Mouse (Mus musculus) MEL-GATA-1-ER (cell line): Measurements from ENCODE around the gene Gm49368.

Experiments used
- DNase-seq: peaks from one replicate; pipeline ENCODE4 v3.0.0-alpha.2; 2012; ENCODE audit warnings: low read depth; ENCODE audit errors: extremely low read depth

Gene Gm49368

DNA sequence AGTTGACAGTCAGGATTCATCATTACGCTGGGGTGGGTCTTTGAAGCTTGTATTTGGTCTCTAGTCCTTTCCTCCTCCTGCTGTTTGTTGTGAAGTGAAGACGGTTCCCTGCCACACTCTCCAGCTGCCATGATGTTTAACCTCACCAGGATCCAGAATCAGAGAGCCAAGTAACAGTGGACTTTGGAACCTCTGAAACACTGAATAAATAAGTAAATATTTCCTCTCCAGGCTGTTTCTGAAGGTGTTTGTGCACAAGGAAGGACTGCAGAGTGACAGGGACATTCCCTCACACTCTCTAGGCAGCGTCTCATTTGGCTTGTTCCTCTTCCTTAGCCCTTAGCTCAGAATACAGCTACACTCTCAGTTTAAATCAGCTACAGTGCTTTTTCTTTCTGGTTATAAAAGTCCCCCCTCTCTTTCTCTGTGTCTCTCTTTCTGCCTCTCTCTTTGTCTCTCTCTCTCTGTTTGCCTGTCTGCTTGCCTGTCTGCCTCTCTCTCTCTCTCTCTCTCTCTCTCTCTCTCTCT is 5.5 kb upstream of the Gm49368 start:
- no peak for DNase-seq

DNA sequence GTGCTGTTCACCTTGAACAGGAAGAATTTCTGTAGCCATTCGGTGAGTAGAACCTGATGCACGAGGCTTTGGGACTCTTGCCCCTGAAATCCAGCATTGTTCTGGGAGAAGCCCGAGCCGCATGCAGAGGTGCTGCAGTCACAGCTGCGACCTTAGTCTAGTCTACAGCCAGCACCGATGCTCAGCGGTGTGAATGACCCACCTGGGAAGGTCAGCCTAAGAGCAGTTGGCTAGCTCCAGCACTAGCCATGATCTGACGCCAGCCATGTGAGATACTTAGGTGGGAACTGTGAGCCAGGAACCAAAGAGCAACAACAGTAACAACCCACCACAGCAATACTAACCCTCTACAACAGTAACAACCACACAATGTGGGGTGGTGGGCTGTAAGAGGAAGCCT is 4.6 kb upstream of the Gm49368 start:
- DNase-seq: no peak

DNA sequence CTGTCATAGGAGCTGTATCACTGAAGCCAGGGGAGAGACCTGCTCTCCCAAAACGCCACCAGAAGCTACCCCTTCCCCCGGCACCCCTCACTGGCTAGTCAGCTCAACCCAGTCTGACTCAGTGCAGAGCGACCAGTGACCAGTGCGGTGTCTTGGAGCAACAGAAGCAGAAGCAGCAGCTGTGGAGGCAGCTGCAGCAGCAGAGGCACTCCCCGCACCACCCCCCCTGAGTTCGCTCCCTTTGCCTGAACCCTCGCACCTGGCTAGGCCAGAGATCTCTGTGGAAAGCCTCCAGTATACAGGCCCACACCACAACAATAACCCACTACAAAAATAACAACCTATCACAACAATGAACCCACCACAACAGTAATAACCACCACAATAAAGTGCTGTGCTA is 3.9 kb upstream of the Gm49368 start:
- DNase-seq: no peak

DNA sequence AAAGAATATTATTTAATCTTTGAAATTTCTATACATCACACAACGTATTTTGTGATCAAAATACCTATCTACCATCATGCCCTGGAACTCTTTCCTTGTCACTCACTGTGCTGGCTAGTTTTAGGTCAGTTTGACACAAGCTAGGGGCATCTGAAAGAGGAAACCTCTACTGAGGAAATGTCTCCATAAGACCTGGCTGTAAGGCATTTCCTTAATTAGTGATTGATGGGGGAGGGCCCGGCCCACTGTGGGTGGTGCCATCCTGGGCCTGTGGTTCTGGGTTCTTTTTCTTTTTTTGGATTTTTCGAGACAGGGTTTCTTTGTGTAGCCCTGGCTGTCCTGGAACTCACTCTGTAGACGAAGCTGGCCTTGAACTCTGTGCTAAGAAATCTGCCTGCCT is 3.4 kb upstream of the Gm49368 start:
- DNase-seq: no peak

DNA sequence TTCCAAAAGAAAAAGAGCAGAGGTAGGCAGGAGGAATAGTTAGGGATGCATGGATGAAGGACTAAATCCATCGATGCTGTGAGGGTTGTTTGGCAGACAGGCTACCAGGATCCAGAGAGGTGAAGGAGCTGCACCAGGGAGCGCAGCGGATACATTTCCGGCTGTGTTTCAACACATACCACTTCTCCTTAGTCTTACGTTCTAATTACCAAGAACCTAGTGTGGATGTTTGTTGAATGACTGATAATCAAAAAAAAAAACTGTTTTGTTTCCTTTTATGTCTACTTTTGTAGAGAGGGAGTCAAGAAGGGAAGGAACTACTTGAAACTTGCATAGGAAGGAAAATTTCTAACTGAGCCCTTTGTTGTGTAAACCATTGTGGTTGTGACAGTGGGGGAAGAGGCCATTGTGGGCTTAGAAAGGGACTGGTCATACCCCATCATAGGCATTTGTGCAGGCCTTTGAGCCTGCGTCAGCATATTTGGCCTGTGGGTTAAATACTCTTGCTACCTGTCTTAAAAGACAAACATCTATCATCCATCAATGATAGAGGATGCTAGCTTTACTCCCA is 813 bp downstream of the Gm49368 start:
- DNase-seq: no peak

DNA sequence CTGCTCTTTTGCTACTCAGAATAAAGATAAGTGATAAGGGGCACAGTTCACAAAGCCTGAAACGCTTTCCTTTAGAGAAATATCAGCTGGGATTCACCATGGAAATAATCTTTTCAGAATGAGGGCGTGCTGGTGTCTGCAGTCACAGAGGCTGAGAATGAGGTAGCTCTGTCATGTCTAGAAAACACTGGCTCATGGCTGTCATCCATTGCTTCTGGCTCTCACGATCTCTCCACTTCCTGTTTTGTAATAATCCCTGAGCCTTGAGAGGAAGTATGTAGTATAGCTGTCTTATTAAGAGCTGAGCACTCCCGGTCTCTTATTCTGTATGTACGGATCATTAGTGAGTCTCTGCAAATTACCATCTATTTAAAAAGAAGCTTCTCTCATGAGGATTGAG is 3.1 kb downstream of the Gm49368 start:
- DNase-seq: peak; percentile 63

DNA sequence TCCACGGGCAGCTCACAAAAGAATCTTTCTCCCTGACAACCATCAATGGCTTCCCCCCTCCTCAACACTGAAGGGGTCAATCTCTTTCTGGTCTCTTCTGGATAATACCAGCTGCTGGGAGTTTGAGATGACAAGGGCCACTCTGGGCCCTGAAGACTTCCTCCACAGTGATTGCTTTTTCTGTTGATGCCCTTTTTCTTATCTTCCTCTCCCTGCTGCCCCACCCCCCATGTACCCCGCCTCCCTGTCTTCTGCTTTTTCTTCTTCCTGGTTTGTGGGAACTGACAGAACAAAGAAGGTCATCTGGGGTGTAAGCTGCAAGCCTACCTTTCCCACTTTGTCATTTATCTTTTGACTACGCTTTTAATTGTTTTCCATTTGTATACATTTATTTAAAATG is 5.4 kb downstream of the Gm49368 start:
- DNase-seq: peak; percentile 43

DNA sequence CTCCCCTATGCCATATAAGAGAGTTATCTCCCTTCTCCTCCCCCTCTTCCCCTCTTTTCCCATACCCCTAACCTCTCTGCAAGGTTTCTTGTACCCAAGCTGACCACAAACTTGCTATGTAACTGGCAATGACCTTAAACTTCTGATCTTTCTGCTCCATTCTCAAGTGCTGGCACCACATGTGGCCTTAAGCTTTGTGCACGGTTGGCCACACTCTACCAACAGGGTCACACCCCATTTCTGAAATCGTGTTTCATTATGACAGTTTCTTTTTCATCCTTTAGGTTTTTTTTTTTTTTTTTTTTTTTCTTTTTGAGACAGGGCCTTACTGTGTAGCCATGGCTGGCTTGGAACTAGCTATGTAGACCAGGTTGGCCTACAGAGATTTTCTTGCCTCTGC is 7.4 kb downstream of the Gm49368 start:
- DNase-seq: no peak

DNA sequence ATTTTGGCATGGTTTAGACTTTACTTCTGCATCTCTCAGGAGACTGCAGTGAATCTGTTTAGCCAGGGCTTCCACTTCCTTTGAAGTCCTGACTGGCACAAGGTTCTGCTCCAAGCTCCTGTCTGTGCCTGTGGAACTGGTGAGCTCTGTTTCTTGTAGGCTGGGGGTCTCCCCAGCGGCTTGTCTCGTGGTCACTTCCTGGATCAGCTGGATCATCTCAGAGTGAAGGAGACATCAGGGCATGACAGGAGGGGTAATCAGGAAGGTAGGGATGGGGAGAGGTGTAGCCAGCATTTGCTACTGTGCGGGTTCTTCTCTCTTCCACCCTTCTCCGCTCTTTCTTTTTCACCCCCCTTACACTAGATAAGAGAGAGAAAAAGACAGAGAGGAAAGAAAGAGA is 9.3 kb downstream of the Gm49368 start:
- no peak for DNase-seq

DNA sequence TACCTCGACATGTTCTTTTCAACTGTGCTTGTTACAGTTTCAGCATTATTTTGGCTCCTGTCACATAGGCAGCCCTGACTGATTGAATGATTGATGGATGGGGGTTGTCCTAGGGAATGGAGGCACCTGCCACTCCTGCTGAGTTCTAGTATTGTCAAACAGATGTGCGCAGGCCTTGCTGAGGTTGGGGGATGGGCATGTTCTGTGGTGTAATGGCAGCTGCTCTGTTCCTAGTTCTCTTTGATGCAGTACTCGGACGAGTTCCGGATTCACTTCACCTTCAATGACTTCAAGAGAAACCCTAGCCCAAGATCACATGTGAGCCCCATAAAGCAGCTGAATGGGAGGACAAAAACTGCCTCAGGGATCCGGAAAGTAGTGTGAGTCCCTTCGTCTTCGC is 17.5 kb downstream of the Gm49368 start:
- DNase-seq: no peak

DNA sequence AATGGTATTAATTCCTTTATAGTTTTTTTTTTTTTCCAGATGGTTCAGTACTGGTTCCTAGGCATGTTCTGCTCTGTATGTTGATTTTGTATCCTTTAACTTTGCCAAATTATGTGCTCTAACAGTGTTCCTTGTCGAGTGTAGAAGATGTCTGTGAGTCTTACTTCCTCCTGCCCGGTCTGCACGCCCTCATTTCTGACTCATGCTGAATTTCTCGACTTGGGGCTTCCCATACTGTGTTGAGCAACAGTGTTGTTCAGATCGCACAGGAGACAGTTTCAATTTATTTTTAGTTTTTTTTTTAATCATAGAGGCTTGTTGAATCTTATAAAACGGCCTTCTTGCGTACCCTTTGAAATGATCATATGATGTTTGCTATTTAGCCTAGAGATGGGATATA is 26.7 kb downstream of the Gm49368 start:
- DNase-seq: no peak

DNA sequence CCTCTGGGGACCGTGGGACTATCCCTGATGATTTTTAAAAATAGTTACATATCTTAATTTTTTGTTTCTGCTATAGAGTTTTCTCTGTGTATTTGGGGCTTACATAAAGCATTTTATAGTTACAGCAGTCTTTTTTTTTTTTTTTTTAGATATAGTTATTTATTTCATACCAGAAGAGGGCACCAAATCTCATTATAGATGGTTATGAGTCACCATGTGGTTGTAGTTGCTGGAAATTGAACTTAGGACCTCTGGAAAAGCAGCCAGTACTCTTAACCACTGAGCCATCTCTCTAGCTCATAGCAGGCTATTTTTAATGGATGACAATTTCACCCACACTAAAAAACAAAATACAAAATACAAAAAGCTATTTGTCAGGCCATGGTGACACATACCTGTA is 35.7 kb downstream of the Gm49368 start:
- no peak for DNase-seq

DNA sequence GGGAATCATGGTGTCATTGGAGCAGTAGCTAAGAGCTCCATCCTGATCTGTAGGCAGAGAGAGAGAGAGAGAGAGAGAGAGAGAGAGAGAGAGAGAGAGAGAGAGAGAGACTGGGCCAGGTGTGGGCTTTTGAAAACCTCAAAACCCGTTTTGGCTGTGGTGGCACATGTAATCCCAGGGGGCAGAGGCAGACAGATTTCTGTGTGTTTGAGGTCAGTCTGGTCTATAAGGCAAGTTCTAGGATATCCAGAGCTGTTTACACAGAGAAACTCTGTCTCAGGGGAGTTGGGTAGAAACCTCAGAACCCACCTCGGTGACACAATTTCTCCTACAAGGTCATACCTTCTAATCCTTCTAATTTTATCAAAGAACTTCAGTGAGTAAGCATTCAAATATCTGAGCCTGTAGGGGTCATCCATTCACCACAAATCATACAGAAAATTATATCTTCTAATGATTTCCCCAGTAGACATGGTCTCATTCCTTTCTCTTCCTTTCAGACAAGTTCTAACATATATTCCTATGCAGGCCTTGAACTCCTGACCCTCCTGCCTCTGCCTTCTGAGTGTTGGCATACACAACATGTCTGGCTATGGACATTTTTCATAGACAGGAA is 38.4 kb downstream of the Gm49368 start:
- no peak for DNase-seq

DNA sequence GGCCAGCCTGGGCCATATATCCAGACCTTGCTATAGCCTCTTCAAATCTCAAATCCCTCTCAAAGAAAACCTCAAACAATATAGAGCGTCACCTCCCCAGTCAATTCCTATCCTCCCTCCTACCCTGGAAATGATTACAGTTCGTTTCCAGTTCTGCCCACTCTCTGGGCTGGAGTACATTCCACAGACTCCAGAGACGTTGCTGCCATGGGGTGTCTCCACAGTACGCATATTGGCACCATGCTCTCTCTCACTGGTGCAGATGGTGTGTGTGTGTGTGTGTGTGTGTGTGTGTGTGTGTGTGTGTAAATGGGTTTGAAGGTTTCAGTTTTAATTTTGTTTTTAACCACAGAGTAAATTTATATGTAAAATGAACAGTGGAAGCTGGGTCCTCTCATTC is 42.8 kb downstream of the Gm49368 start:
- no peak for DNase-seq

DNA sequence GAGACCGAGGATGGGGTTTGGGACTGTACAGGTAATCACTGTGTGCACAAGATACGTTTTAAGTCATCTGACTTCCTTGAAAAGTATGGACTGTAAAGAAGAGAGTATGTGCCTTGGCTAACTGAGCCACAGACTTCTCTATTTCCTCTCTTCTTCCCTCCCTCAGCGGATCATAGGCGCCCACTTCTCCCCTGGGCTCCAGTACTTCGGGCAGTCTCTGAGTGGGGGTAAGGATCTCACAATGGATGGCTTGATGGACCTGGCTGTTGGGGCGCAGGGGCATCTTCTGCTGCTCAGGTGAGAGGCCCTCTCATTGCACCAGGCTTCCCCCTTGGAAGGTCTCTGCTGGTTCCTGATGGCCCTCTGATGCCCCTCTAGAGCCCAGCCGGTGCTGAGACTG is 45.0 kb downstream of the Gm49368 start:
- DNase-seq: no peak

DNA sequence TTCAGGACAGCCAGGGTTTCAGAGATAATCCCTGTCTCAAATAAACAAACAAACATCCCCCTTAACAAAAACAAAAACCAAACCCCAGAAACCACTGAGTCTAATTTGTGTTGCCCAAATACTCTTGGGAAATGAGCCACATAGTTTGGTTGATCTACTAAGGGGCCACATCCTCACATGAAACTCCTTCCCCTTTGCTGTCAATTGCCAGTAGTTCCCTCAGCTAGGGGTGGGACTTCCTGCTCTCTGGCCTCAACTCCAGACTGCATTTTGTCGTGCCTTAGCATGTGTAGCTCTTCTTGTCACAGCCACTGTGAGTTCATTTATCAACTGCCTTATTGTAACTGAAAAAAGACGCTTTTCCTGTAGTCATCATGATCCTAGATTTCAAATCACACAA is 47.8 kb downstream of the Gm49368 start:
- no peak for DNase-seq

DNA sequence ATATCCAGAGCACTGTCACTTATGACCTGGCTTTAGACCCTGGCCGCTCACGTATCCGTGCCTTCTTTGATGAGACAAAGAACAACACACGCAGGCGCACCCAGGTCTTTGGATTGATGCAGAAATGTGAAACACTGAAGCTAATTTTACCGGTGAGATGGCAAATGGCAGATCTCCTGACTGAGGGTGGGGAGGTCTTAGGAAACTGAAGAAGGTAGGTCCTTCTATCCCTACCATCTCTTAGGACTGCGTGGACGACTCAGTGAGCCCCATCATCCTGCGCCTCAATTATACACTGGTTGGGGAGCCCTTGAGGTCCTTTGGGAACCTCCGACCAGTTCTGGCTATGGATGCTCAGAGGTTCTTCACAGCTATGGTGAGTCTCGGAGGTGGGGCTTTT is 49.6 kb downstream of the Gm49368 start:
- DNase-seq: no peak

DNA sequence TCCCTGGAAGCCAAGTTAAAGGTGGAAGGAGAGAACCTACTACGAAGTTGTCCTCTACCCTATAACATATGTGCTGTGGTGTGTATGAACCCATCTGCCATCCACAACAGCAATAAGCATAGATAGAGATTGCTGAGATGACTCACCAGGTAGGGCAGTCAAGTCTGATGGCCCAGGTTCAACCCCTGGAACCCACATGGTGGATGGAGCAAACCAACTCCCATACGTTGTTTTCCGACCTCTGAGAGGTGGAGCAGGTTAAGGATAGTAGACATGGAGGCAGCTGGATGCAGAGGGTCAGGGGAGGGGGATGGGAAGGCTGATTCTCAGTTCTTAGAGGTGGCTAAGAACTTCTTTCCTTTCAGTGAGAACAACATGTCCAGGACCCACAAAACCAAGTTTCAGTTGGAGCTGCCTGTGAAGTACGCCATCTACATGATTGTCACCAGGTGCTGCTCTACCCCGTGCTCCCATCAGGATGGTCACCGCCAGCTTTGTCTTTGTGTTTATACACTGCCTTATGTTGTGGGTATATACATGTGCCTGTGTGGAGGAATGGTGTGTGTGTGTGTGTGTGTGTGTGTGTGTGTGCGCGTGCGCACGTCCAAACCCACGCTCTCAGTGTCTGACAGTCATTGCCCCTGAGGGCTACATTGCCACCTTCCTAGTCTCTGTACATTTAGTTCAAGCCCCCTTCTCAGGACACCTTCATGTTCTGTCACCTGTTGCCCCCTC is 52.1 kb downstream of the Gm49368 start:
- no peak for DNase-seq

DNA sequence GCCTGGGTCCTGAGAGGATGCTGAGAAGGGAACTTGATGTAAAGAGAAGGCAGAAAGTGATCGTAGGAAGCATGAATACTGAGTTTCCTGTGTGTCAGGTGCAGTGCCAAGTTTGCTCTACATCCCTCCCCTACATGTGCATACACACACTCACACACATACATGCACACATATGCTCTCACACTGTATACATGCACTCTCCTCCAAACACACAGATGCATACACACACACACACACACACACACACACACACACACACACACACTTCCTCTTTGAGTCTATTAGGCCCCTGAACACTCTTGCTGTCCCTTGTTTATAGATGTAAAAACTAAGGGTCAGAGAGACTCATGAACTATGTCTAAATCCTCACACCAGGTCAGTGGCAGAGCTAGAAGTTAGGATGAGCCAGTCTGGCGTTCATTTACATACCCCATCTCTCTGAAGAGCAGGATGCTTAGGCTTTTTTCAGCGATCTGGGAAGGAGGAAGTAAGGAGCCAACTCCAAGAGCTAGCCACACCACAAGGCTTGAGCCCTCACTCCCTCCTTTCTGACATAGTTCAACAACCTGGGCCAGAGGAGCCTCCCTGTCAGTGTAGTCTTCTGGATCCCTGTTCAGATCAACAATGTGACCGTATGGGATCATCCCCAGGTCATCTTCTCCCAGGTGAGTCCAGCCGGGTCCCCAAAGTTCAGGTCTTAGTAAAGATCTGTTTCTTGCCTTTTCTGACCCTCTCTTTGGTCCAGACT is 52.9 kb downstream of the Gm49368 start:
- no peak for DNase-seq

DNA sequence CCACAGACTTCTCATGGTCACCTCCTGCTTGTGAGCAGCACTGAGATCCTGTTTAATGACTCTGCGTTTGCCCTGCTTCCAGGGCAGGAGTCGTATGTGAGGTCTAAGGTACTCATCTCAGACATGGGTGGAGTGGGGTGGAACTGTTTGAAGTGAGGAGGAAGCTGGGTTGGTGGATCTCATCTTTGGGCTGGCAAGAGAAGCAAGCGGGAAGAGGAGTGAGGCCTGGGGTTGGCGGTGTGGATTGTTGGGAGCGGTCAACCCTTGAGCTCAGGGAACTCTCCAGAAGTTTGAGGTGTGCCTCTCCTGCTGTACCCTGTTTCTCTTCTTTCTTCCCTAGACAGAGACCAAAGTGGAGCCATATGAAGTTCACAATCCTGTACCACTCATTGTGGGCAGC is 53.9 kb downstream of the Gm49368 start:
- DNase-seq: no peak

DNA sequence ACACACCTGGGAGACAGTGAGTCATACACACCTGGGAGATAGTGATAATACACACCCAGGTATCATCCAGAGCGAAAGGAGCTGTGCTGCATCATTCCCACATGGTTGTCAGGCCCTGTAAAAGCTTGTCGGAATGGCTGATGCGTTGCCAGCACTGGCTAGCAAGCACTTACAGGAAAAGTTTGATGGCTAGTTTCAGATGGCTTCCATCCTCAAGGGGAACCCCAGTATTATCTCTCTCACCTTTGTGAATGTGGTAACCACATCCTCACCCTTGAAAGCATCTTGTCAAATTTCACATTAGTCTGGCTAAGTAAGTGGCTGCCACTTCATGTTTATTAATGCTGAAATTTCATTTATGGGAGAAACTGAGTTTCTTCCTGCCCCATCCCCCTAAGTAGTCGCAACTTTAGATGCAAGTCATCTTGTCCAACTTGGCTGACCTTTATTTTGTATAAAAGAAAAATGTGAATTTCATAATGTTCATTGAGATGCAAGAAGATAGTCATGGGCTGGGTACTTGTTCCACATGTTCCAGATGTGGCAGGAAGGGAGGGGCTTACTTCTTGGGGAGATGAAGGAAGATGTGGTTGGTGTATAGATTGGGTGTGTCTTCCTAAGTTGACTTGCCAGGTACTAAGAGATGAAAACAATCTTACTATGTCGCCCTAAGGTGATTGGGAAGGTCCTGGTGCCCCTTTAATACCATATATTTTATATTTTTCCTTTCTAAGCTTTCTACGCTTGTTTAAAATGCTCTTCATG is 57.4 kb downstream of the Gm49368 start:
- DNase-seq: no peak
